Mouse (Mus musculus): ENCODE results near the gene Mfsd6. TPM values are rescaled to one million over a fixed set of nuclear protein-coding genes. Genes with fewer than 3 reads are reported as not detected.

The Mfsd6 gene
- polyA plus RNA-seq, 1 experiment from 2014 or later, result 0.94 TPM

GRCm38 (mm10) chr1:52687636-52688035 lies 39.6 kb downstream of the Mfsd6 start:
- no peak for TF ChIP-seq EP300 (IDR thresholded peaks at IDR 0.05; ENCODE audit: low read depth)
- TF ChIP-seq CTCF (IDR thresholded peaks at IDR 0.05; ENCODE audit: low read depth), result no peak
- no peak overlapping the region for H3K4me2 ChIP-seq (ENCODE audit: low read depth, low read length)
- H3K27ac ChIP-seq (ENCODE audit: low read depth), result no peak overlapping the region
- H3K4me1 ChIP-seq (ENCODE audit: insufficient read depth), result no peaks in the 10 kb centered on the region
- ATAC-seq (no peak), DNase-seq (no peak)
- H3K4me3 ChIP-seq (ENCODE audit: low read depth, low read length), result no peak overlapping the region
- no peaks in the 10 kb centered on the region for H3K9me3 ChIP-seq (ENCODE audit: low read length)
- H3K36me3 ChIP-seq (replicated peaks; ENCODE audit: insufficient read depth, low read length), result no peaks in the 10 kb centered on the region
- 77% methylated on average over 8 of the region's 8 CpGs for WGBS (ENCODE audit: insufficient replicate concordance)
- no peaks in the 10 kb centered on the region for H3K27me3 ChIP-seq (ENCODE audit: insufficient read depth, low read length)
- no peak overlapping the region for H3K9ac ChIP-seq (replicated peaks)

- Histone ChIP-seq H3K9ac (replicated peaks) (no peak overlapping the region), H3K27me3 (ENCODE audit: insufficient read depth, low read length) (no peaks in the 10 kb centered on the region), H3K9me3 (ENCODE audit: low read length) (no peaks in the 10 kb centered on the region), H3K4me3 (ENCODE audit: low read depth, low read length) (no peak overlapping the region), H3K27ac (ENCODE audit: low read depth) (no peak overlapping the region), H3K4me1 (ENCODE audit: insufficient read depth) (no peaks in the 10 kb centered on the region), H3K36me3 (replicated peaks; ENCODE audit: insufficient read depth, low read length) (no peaks in the 10 kb centered on the region), H3K4me2 (ENCODE audit: low read depth, low read length) (no peak overlapping the region)
- ATAC-seq (no peak), DNase-seq (no peak)
- WGBS (ENCODE audit: insufficient replicate concordance), result 61% methylated on average over 4 of the region's 4 CpGs
- TF ChIP-seq CTCF (IDR thresholded peaks at IDR 0.05; ENCODE audit: low read depth) (no peak), EP300 (IDR thresholded peaks at IDR 0.05; ENCODE audit: low read depth) (no peak)
These were observed 43.7 kb downstream of the Mfsd6 start for GRCm38 (mm10) chr1:52683550-52683949.

GRCm38 (mm10) chr1:52676621-52677020 lies 50.6 kb downstream of the Mfsd6 start:
- no peak for TF ChIP-seq EP300 (IDR thresholded peaks at IDR 0.05; ENCODE audit: low read depth)
- TF ChIP-seq CTCF (IDR thresholded peaks at IDR 0.05; ENCODE audit: low read depth), result no peak
- Histone ChIP-seq H3K9ac (replicated peaks) (no peak overlapping the region), H3K27ac (ENCODE audit: low read depth) (no peak overlapping the region), H3K36me3 (replicated peaks; ENCODE audit: insufficient read depth, low read length) (no peaks in the 10 kb centered on the region; the same call in 1 of the 2 replicates), H3K4me3 (ENCODE audit: low read depth, low read length) (no peak overlapping the region), H3K4me1 (ENCODE audit: insufficient read depth) (no peaks in the 10 kb centered on the region), H3K27me3 (ENCODE audit: insufficient read depth, low read length) (no peaks in the 10 kb centered on the region), H3K9me3 (ENCODE audit: low read length) (no peaks in the 10 kb centered on the region), H3K4me2 (ENCODE audit: low read depth, low read length) (no peak overlapping the region)
- peak; percentile 55 for DNase-seq
- 0 out of 2 replicates have a peak, but pooled peaks have one; percentile 25 for ATAC-seq
- WGBS (ENCODE audit: insufficient replicate concordance), result 46% methylated on average over 3 of the region's 3 CpGs

- WGBS (ENCODE audit: insufficient replicate concordance), result 56% methylated on average over 7 of the region's 7 CpGs
- DNase-seq (no peak), ATAC-seq (no peak)
- H3K27me3 ChIP-seq (ENCODE audit: insufficient read depth, low read length), result no peaks in the 10 kb centered on the region
- no peak overlapping the region for H3K4me3 ChIP-seq (ENCODE audit: low read depth, low read length)
- H3K4me1 ChIP-seq (ENCODE audit: insufficient read depth), result no peaks in the 10 kb centered on the region
- TF ChIP-seq CTCF (IDR thresholded peaks at IDR 0.05; ENCODE audit: low read depth) (no peak), EP300 (IDR thresholded peaks at IDR 0.05; ENCODE audit: low read depth) (no peak)
- no peak overlapping the region for H3K9ac ChIP-seq (replicated peaks)
- no peak overlapping the region for H3K27ac ChIP-seq (ENCODE audit: low read depth)
- H3K4me2 ChIP-seq (ENCODE audit: low read depth, low read length), result no peak overlapping the region
- H3K36me3 ChIP-seq (replicated peaks; ENCODE audit: insufficient read depth, low read length), result no peaks in the 10 kb centered on the region; the same call in 1 of the 2 replicates
- H3K9me3 ChIP-seq (ENCODE audit: low read length), result no peaks in the 10 kb centered on the region
These were observed 51.4 kb downstream of the Mfsd6 start for GRCm38 (mm10) chr1:52675561-52676551.

GRCm38 (mm10) chr1:52669931-52670330 lies 57.3 kb downstream of the Mfsd6 start:
- TF ChIP-seq CTCF (IDR thresholded peaks at IDR 0.05; ENCODE audit: low read depth) (no peak), EP300 (IDR thresholded peaks at IDR 0.05; ENCODE audit: low read depth) (no peak)

GRCm38 (mm10) chr1:52668743-52669323 lies 58.4 kb downstream of the Mfsd6 start:
- DNase-seq (no peak), ATAC-seq (no peak)
- Histone ChIP-seq H3K4me1 (ENCODE audit: insufficient read depth) (no peaks in the 10 kb centered on the region), H3K27me3 (ENCODE audit: insufficient read depth, low read length) (no peaks in the 10 kb centered on the region), H3K4me2 (ENCODE audit: low read depth, low read length) (no peak overlapping the region), H3K36me3 (replicated peaks; ENCODE audit: insufficient read depth, low read length) (no peaks in the 10 kb centered on the region; the same call in 1 of the 2 replicates), H3K9me3 (ENCODE audit: low read length) (no peaks in the 10 kb centered on the region), H3K9ac (replicated peaks) (no peak overlapping the region), H3K27ac (ENCODE audit: low read depth) (no peak overlapping the region), H3K4me3 (ENCODE audit: low read depth, low read length) (no peak overlapping the region)
- no peak for TF ChIP-seq EP300 (IDR thresholded peaks at IDR 0.05; ENCODE audit: low read depth)
- no peak for TF ChIP-seq CTCF (IDR thresholded peaks at IDR 0.05; ENCODE audit: low read depth)
- WGBS (ENCODE audit: insufficient replicate concordance), result 58% methylated on average over 7 of the region's 7 CpGs

More at GRCm38 (mm10) chr1:52669931-52670330, 57.3 kb downstream of the Mfsd6 start:
- no peak overlapping the region for H3K4me3 ChIP-seq (ENCODE audit: low read depth, low read length)
- WGBS (ENCODE audit: insufficient replicate concordance), result 80% methylated on average over 1 of the region's 1 CpGs
- H3K4me2 ChIP-seq (ENCODE audit: low read depth, low read length), result no peak overlapping the region
- H3K27me3 ChIP-seq (ENCODE audit: insufficient read depth, low read length), result no peaks in the 10 kb centered on the region
- H3K36me3 ChIP-seq (replicated peaks; ENCODE audit: insufficient read depth, low read length), result no peaks in the 10 kb centered on the region; the same call in 1 of the 2 replicates
- ATAC-seq (no peak), DNase-seq (no peak)
- H3K27ac ChIP-seq (ENCODE audit: low read depth), result no peak overlapping the region
- H3K9me3 ChIP-seq (ENCODE audit: low read length), result no peaks in the 10 kb centered on the region
- H3K4me1 ChIP-seq (ENCODE audit: insufficient read depth), result no peaks in the 10 kb centered on the region
- H3K9ac ChIP-seq (replicated peaks), result no peak overlapping the region
